Mouse (Mus musculus) frontal cortex, postnatal 25 days (tissue): Measurements from ENCODE around the gene Gtpbp10.

Experiments
- DNase-seq, 2 experiments: peaks; one replicate each; pipeline ENCODE4 v3.0.0; 2022; ENCODE audit warnings: low spot score in 2 of 2

Gene Gtpbp10

DNA sequence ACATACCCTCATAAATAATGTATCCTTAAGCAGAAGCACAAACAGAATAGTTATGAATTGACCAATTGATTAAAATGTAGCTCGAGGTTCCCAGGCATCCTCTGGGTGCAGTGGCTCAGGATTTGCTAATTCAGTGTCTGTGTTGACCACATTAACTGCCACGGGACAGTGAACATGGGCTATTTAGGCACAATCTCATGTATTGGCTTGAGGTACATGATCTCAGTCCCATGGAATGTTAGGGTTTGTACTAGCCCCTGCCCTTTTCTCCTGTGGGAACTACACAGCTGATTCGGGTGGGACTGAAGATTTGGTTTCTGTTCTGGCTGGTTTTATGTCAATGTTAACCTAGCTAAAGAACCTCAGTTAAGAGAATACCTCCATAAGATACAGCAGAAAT, 62.9 kb downstream of the Gtpbp10 start:
- no peak for DNase-seq

DNA sequence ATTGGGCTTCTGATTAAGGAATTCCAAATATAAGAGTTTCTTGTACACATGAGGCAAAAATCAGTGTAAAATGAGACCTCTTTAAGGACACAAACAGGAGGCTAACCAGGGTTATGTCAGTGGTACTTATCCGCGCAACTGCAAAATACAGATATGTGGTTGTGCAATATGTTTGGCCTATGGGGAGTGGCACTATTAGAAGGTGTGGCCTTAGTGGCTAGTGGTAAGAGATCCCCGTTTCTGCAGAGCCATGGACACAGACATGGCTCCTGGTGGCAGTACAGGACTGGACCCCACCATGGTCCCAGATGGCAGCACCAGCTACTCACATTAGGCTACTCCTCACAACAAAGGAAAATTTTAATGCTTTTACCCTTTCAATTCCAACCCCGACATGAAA, 64.3 kb downstream of the Gtpbp10 start:
- DNase-seq = no peak

DNA sequence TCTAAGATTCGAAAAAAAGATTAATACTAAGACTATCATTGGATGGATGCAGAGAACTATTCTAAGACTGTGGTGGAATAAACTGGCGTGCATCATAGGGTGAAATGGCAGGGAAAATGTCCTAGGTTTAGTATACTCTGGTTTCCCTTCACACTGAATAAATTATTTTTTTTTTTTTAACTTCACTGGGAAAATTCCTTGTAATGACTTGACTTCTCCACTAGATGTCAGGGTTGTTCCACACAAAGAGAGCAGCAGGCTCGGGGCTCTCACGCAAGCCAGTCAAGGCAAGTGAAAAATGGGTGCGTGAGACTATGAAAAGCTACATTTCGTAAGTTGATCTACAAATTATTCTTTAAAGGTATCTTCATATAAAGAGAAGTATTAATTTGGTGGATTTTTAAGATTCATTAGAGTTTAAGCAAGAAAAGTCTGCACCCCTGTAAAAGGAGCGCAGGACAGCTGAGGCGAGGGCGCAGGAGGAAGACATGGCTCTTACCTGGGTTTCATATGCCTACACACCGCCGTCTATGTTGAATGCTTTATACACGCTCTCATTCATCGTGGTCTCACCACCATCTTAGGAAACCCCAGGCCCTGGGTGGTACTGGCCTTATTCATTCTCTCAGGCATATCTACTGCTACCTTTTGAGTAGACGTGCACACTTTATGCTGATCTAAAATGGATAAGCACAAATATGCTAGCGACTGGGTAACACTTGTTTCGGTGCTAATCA, 64.9 kb downstream of the Gtpbp10 start:
- DNase-seq = no peak

DNA sequence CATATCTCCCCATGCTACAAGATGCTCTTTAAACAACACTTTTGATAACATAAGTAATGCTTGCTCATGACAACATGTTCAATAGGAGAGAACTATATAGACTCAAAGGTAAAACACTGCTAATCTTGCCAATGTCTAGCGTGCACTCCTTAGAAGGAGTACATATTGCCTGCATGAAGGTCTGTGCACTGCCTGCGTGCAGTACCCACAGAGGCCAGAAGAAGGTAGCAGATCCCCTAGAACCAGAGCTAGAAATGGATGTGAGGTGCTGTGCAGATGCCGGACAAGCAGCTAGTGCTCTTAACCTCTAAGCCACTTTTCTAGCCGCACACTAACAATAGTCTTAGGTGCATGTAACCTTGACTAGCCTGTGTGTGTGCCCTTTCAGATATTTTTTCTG, 67.2 kb downstream of the Gtpbp10 start:
- DNase-seq = no peak
